Mouse (Mus musculus) myocyte (in vitro differentiated cells): ENCODE data around the gene Cfap61. TPM values are rescaled to one million over a fixed set of nuclear protein-coding genes. Genes with fewer than 3 reads are reported as not detected.

Source experiments
- H3K27me3 ChIP-seq: one replicate; pipeline ENCODE4 v1.6.1; 2011; ENCODE audit not compliant: control insufficient read depth, insufficient read depth, insufficient read length
- H3K36me3 ChIP-seq: one replicate; pipeline ENCODE4 v1.6.1; 2011; ENCODE audit not compliant: control insufficient read depth, insufficient read depth
- H3K4me2 ChIP-seq: one replicate; pipeline ENCODE4 v1.6.1; 2011; ENCODE audit warnings: low read depth, control low read depth
- H3K4me3 ChIP-seq: one replicate; pipeline ENCODE4 v1.5.1; 2011; ENCODE audit warnings: mild to moderate bottlenecking, control low read depth, moderate library complexity
- H3K79me2 ChIP-seq: one replicate; pipeline ENCODE4 v1.6.1; 2011; ENCODE audit not compliant: control insufficient read depth, insufficient read depth
- H3ac ChIP-seq: one replicate; pipeline ENCODE4 v1.6.1; 2011; ENCODE audit not compliant: control insufficient read depth, insufficient read length
- CEBPB ChIP-seq: IDR thresholded peaks from 2 replicates; pipeline ENCODE4 v1.6.1; 2011; ENCODE audit warnings: mild to moderate bottlenecking, moderate library complexity; ENCODE audit not compliant: poor library complexity, insufficient read depth, severe bottlenecking
- E2F4 ChIP-seq: IDR thresholded peaks from one replicate; pipeline ENCODE4 v1.6.1; 2011; ENCODE audit warnings: mild to moderate bottlenecking, control low read depth, moderate library complexity; ENCODE audit not compliant: insufficient read depth
- MAX ChIP-seq: IDR thresholded peaks from one replicate; pipeline ENCODE4 v1.6.1; 2011; ENCODE audit warnings: low read depth, mild to moderate bottlenecking, control low read depth
- MYOD1 ChIP-seq, 3 experiments: IDR thresholded peaks; one replicate each; pipeline ENCODE4 v1.6.1; 2011; ENCODE audit warnings: control low read depth in 2 of 3, low read depth in 2 of 3, mild to moderate bottlenecking in 2 of 3, moderate library complexity in 1 of 3; ENCODE audit not compliant: insufficient read length in 2 of 3, control insufficient read depth in 1 of 3
- MYOG ChIP-seq, 3 experiments: IDR thresholded peaks; one replicate each; pipeline ENCODE4 v1.6.1; 2011; ENCODE audit warnings: control low read depth in 2 of 3, low read depth in 2 of 3, mild to moderate bottlenecking in 2 of 3; ENCODE audit not compliant: insufficient read length in 2 of 3, control insufficient read depth in 1 of 3, insufficient read depth in 1 of 3
- POLR2A ChIP-seq: IDR thresholded peaks from one replicate; pipeline ENCODE4 v1.6.1; 2011; ENCODE audit warnings: low read depth, mild to moderate bottlenecking, control low read depth, moderate library complexity; ENCODE audit not compliant: insufficient read length
- POLR2AphosphoS2 ChIP-seq: IDR thresholded peaks from one replicate; pipeline ENCODE4 v1.6.1; 2011; ENCODE audit warnings: low read depth, control low read depth; ENCODE audit not compliant: insufficient read length
- REST ChIP-seq: IDR thresholded peaks from one replicate; pipeline ENCODE4 v1.6.1; 2011; ENCODE audit warnings: mild to moderate bottlenecking, control low read depth, moderate library complexity; ENCODE audit not compliant: insufficient read depth, insufficient read length
- SRF ChIP-seq: IDR thresholded peaks from one replicate; pipeline ENCODE4 v1.6.1; 2011; ENCODE audit warnings: low read depth; ENCODE audit not compliant: control insufficient read depth, insufficient read length
- TCF12 ChIP-seq: IDR thresholded peaks from one replicate; pipeline ENCODE4 v1.6.1; 2011; ENCODE audit warnings: mild to moderate bottlenecking, control low read depth; ENCODE audit not compliant: poor library complexity, insufficient read depth, severe bottlenecking
- TCF3 ChIP-seq: IDR thresholded peaks from one replicate; pipeline ENCODE4 v1.6.1; 2011; ENCODE audit warnings: low read depth, control low read depth; ENCODE audit not compliant: insufficient read length
- USF1 ChIP-seq: IDR thresholded peaks from one replicate; pipeline ENCODE4 v1.6.1; 2011; ENCODE audit warnings: low read depth, mild to moderate bottlenecking, control low read depth, moderate library complexity
- polyA plus RNA-seq: library from polyadenylated mRNA; unstranded; fragments of >200 nt; fragmentation: generic; extraction: Trizol; gene quantifications from one replicate; pipeline ENCODE4 v1.2.1, GENCODE M21; 2012; ENCODE audit warnings: missing spikeins

The Cfap61 gene
- polyA plus RNA-seq, 1 experiment: 0.06 TPM

DNA sequence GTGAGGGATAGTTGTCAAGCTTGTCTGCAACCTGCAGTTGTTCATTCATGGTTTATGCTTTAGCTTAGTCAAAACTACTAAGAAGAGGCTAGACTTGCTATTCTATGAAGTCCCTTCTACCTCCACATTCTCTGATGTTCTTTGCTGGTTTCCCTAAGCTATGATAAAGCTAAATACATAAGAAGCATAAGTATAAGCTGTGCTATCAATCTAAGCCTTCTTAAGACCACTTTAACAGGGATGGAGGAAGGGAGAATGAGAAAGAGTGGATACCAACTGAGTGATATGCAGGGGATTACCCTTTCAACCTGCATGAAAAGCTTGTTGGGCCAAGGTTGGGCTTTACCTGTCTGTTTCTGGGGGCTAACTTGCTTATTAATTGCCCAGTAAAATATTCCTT is 321.1 kb downstream of the Cfap61 start:
- H3K4me2 ChIP-seq: no peak overlapping the region
- TF ChIP-seq POLR2A (no peak), MAX (no peak), TCF12 (no peak)
- no peaks in the 10 kb centered on the region for H3K79me2 ChIP-seq
- H3K36me3 ChIP-seq: no peaks in the 10 kb centered on the region
- H3ac ChIP-seq: no peak overlapping the region
- H3K4me3 ChIP-seq: no peak overlapping the region
- H3K27me3 ChIP-seq: no peaks in the 10 kb centered on the region

DNA sequence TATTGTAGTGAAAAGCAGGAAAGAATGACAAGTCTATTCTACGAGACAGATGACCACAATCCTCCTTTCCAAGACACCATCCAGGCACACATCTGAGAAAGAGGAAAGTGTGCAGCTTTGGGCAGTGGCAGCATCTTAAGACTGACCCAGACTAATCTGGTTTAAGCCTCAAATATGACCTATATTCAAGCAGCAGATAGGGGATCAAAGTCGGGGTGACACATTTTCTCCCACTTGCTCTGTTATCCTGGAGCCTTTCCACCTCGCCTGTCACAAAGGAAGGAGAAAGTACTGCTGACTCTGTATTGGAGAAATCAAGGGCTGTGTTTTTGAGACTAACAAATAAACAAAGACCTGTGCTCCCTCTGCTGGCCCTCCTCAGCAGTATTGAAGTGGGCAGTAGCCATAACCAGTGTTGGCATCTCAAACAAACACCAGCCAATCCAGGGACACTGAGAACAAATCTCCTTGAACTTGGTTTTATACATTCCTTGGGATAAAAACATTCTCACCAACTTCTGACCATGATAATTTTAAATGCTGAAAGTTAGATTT is 321.8 kb downstream of the Cfap61 start:
- H3K4me3 ChIP-seq: no peak overlapping the region

DNA sequence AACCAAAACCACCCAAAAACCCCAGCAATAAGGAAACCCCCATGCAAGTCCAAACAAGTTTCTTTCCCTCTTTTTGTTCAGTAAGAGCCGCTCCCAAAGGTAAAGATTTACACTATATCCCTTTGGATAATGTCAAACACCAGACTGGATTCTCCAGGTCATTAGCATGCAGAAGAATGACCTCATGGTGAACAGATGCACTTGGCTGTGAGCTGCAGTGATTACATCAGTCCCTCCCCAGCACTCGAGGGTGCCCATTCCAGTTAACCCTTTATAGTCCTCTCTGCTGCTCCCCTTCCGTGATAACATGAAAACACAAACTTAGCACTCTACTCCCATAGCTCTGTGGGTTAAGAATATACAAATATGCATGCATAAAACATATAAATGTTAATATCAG is 322.5 kb downstream of the Cfap61 start:
- no peak for TF ChIP-seq TCF3
- no peak for TF ChIP-seq USF1
- TF ChIP-seq MYOD1 (IDR thresholded peaks at IDR 0.05; ENCODE audit: control insufficient read depth in 1 of 3, insufficient read length in 2 of 3, low read depth in 2 of 3): peak in 1 of 3 experiments; percentile 12
- H3K4me2 ChIP-seq: no peak overlapping the region

More for the DNA sequence above, 321.8 kb downstream of the Cfap61 start:
- Histone ChIP-seq H3K4me2 (no peak overlapping the region), H3ac (no peak overlapping the region), H3K79me2 (no peaks in the 10 kb centered on the region), H3K36me3 (no peaks in the 10 kb centered on the region), H3K27me3 (no peaks in the 10 kb centered on the region)
- TF ChIP-seq TCF12: no peak
- no peak for TF ChIP-seq MYOG (IDR thresholded peaks at IDR 0.05; ENCODE audit: control insufficient read depth in 1 of 3, insufficient read depth in 1 of 3, insufficient read length in 2 of 3, low read depth in 2 of 3)

DNA sequence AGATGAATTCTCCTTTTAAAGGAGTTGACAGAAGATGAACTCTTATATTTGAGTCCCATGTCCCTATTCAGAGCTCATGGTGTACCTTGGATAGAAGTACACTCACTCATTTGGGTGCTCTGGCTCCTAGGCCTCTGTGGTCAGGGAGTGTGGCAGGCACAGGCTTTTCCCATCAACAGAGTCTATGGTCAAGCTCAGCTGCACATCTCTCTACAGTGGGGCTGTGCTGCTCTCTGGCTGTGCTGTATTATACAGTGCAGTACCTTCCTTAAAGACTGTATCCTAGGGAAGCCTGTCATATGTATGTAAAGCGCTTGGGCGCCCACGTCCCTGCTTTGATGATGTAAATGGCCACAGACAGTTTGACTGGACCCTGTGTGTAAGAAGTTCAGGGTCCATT is 323.0 kb downstream of the Cfap61 start:
- Histone ChIP-seq H3ac (no peak overlapping the region), H3K27me3 (no peaks in the 10 kb centered on the region), H3K4me2 (no peak overlapping the region), H3K36me3 (no peaks in the 10 kb centered on the region), H3K4me3 (no peak overlapping the region), H3K79me2 (no peaks in the 10 kb centered on the region)
- TF ChIP-seq USF1: no peak
- no peak for TF ChIP-seq E2F4
- no peak for TF ChIP-seq TCF12
- no peak for TF ChIP-seq MAX
- TF ChIP-seq POLR2AphosphoS2: no peak
- no peak for TF ChIP-seq CEBPB
- TF ChIP-seq POLR2A: no peak
- TF ChIP-seq SRF: no peak

More for the DNA sequence above, 322.5 kb downstream of the Cfap61 start:
- Histone ChIP-seq H3K4me3 (no peak overlapping the region), H3K79me2 (no peaks in the 10 kb centered on the region), H3ac (no peak overlapping the region), H3K36me3 (no peaks in the 10 kb centered on the region), H3K27me3 (no peaks in the 10 kb centered on the region)

DNA sequence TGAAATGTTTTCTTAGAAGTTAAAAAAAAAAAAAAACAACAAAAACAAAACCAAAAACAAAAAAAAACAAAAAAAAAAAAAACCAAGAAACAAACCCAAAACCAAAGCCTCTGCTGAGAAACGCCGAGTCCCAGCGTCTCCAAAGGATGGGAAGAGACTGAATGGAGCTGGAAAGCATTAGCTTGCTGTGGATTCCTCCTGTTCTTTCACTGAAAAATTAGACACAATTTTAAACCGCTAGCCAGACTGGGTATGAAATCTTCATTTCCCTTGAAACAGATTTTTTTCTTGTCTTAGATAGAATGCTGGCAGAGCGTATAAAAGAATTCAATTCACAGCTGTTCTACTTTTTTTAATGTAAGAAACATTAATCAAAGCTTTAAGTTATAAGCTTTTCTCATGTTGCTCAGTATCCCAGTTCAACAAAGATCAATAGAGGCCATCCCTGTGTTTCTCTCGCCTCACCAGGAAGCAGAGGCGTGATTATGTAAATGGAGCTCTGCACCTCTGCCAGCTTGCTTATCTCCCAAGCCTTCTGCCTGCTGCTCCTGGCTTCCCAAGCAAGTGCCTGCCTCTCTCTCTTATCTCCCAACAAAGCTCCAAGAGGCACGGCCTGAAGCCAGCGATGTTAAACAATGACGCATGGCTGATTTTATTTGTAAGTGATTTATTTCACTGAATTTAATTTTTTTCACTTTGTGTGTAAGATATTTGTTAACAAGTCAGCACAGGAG is 324.3 kb downstream of the Cfap61 start:
- Histone ChIP-seq H3K79me2 (no peaks in the 10 kb centered on the region), H3K27me3 (no peaks in the 10 kb centered on the region), H3K4me3 (no peak overlapping the region), H3K4me2 (no peak overlapping the region), H3K36me3 (no peaks in the 10 kb centered on the region), H3ac (no peak overlapping the region)
- TF ChIP-seq SRF (no peak), CEBPB (no peak), TCF12 (no peak), E2F4 (no peak), REST (no peak), TCF3 (no peak), MAX (no peak), USF1 (no peak), MYOD1 (IDR thresholded peaks at IDR 0.05; ENCODE audit: control insufficient read depth in 1 of 3, insufficient read length in 2 of 3, low read depth in 2 of 3) (no peak), POLR2AphosphoS2 (no peak), MYOG (IDR thresholded peaks at IDR 0.05; ENCODE audit: control insufficient read depth in 1 of 3, insufficient read depth in 1 of 3, insufficient read length in 2 of 3, low read depth in 2 of 3) (no peak), POLR2A (no peak)
